Mouse (Mus musculus) spleen, adult 2 months (tissue): Measurements from ENCODE around the gene Cacna1c.

Source experiments
- CTCF ChIP-seq: fragments of 200-500 bp; IDR thresholded peaks from 2 replicates; pipeline ENCODE4 v1.5.1; 2011; ENCODE audit warnings: mild to moderate bottlenecking, inconsistent platforms; ENCODE audit not compliant: insufficient read depth, insufficient read length, insufficient replicate concordance; ENCODE audit errors: extremely low read depth
- POLR2A ChIP-seq: fragments of 200-500 bp; IDR thresholded peaks from 2 replicates; pipeline ENCODE4 v1.6.1; 2011; ENCODE audit warnings: low read depth, low read length, inconsistent platforms

GRCm38 (mm10) chr6:119224451-119225195 lies 28.4 kb upstream of the Cacna1c start:
- TF ChIP-seq CTCF (no peak), POLR2A (no peak)
